8 mouse cellular contexts compared by ENCODE assay signal in genomic region chr3:88685958-88686451, GRCm38 (mm10). TPM values are rescaled to one million over a fixed set of nuclear protein-coding genes. Genes with fewer than 3 reads are reported as not detected.
DNase-seq lines count a peak whose midpoint lies in the region; ATAC-seq and TF ChIP-seq lines count a peak whose summit lies in the region.

No protein-coding gene starts in this region.

- DNase-seq in kidney, adult 9 months: no peak
- DNase-seq in Patski (ENCODE audit: low read depth, low spot score): no peak
- DNase-seq in embryonic facial prominence, embryonic 10.5 days (ENCODE audit: low spot score): peak; percentile 74
- peak; percentile 60 for DNase-seq in heart, postnatal 4 days
- peak; percentile 56 for DNase-seq in liver
- no peak for DNase-seq in Muller cell, postnatal 12 days (ENCODE audit: inconsistent ontology term)

- ATAC-seq in kidney, embryonic 14.5 days (ENCODE audit: low FRiP score, low TSS enrichment): peak; percentile 67
- peak; percentile 51 for ATAC-seq in Patski
- ATAC-seq in midbrain, embryonic 15.5 days (replicated peaks): peak; percentile 80

- H3K36me3 ChIP-seq in kidney, embryonic 14.5 days (ENCODE audit: control insufficient read depth, insufficient read depth, low read length): peaks cover 34% of the 10 kb centered on the region
- H3K36me3 ChIP-seq in embryonic facial prominence, embryonic 10.5 days (replicated peaks): peaks cover 43% of the 10 kb centered on the region
- peaks cover 18% of the 10 kb centered on the region for H3K36me3 ChIP-seq in midbrain, embryonic 15.5 days (replicated peaks)

- WGBS in kidney, embryonic 14.5 days: under 1% methylated on average over 43 of the region's 45 CpGs
- WGBS in embryonic facial prominence, embryonic 10.5 days: under 1% methylated on average over 45 of the region's 45 CpGs
- under 1% methylated on average over 45 of the region's 45 CpGs for WGBS in midbrain, embryonic 15.5 days

- TF ChIP-seq CTCF in Patski (IDR thresholded peaks at IDR 0.05): no peak

- CTCF ChIA-PET in Patski (lab: Charles Lee): interaction anchor here (0.8 to 2.3 kb wide), 4 partner anchors 10 to 53 kb away, joined by 3 to 11 read pairs (median 4); no protein-coding TSS in a partner anchor

- H3K27me3 ChIP-seq in kidney, embryonic 14.5 days (ENCODE audit: control insufficient read depth, insufficient read depth, low read length): no peaks in the 10 kb centered on the region
- H3K27me3 ChIP-seq in Patski: no peaks in the 10 kb centered on the region
- H3K27me3 ChIP-seq in embryonic facial prominence, embryonic 10.5 days (replicated peaks; ENCODE audit: low read depth, poor library complexity, severe bottlenecking): no peaks in the 10 kb centered on the region
- no peaks in the 10 kb centered on the region for H3K27me3 ChIP-seq in midbrain, embryonic 15.5 days (replicated peaks)

- peaks cover 7% of the 10 kb centered on the region; the same call in 1 of the 2 replicates for H3K4me1 ChIP-seq in kidney, embryonic 14.5 days (ENCODE audit: control insufficient read depth, insufficient read depth, low read length)
- H3K4me1 ChIP-seq in embryonic facial prominence, embryonic 10.5 days: peaks cover 15% of the 10 kb centered on the region
- H3K4me1 ChIP-seq in midbrain, embryonic 15.5 days: peaks cover 25% of the 10 kb centered on the region

- H3K4me3 ChIP-seq in kidney, embryonic 14.5 days (ENCODE audit: low read length): peak overlapping the region; percentile 99
- H3K4me3 ChIP-seq in embryonic facial prominence, embryonic 10.5 days: peak overlapping the region; percentile 99
- H3K4me3 ChIP-seq in midbrain, embryonic 15.5 days: peak overlapping the region; percentile 79

- H3K4me2 ChIP-seq in kidney, embryonic 14.5 days (replicated peaks; ENCODE audit: low read depth, low read length): peak overlapping the region; percentile 94
- peak overlapping the region; percentile 80 for H3K4me2 ChIP-seq in midbrain, embryonic 15.5 days

- peak overlapping the region; percentile 99 for H3K9ac ChIP-seq in kidney, embryonic 14.5 days (ENCODE audit: low read depth, low read length)
- peak overlapping the region; percentile 84 for H3K9ac ChIP-seq in midbrain, embryonic 15.5 days

- H3K9me3 ChIP-seq in kidney, embryonic 14.5 days (ENCODE audit: control insufficient read depth, low read length): no peaks in the 10 kb centered on the region
- H3K9me3 ChIP-seq in embryonic facial prominence, embryonic 10.5 days: no peaks in the 10 kb centered on the region
- H3K9me3 ChIP-seq in midbrain, embryonic 15.5 days: no peaks in the 10 kb centered on the region

- POLR2A ChIA-PET in Patski (lab: Charles Lee): interaction anchor here (0.7 to 1.3 kb wide), 6 partner anchors 10 to 70 kb away, joined by 3 to 5 read pairs (median 3); no protein-coding TSS in a partner anchor

- peak overlapping the region; percentile 98 for H3K27ac ChIP-seq in kidney, embryonic 14.5 days (ENCODE audit: low read depth, low read length)
- peak overlapping the region; percentile 98 for H3K27ac ChIP-seq in embryonic facial prominence, embryonic 10.5 days (replicated peaks)
- peak overlapping the region; percentile 95 for H3K27ac ChIP-seq in midbrain, embryonic 15.5 days

- in situ Hi-C loops in Patski (cut with MboI; ENCODE audit: low pct_unique_long_range_greater_than_20kb): loop anchor here (25.0 kb wide), 1 partner anchor 526 kb away; the partner anchor contains the start of genes Gba and Thbs3

RNA-seq across cellular contexts. Expression of gene Khdc4, which starts 0.4 kb away (rescaled TPM):
- 58.1 and 103 TPM in 2 replicates for polyA plus RNA-seq in kidney, embryonic 14.5 days (2014; fragmentation: Nextera tagmentation; extraction: Ambion mirVana)
- polyA plus RNA-seq in Patski (2021): 112 TPM
- 98.6 and 105 TPM in 2 replicates for polyA plus RNA-seq in embryonic facial prominence, embryonic 10.5 days (2016; fragmentation: Nextera tagmentation; extraction: Ambion mirVana)
- total RNA-seq in heart, postnatal 4 days (2021): 10 to 100 TPM; 44.9 to 49.2 TPM
- polyA plus RNA-seq in midbrain, embryonic 15.5 days (2015; fragmentation: Nextera tagmentation; extraction: Ambion mirVana): 88.9 and 92.9 TPM in 2 replicates

RNA-seq across cellular contexts. Expression of gene Rit1, which starts 30.6 kb away (rescaled TPM):
- polyA plus RNA-seq in kidney, embryonic 14.5 days (2014; fragmentation: Nextera tagmentation; extraction: Ambion mirVana): 44.7 and 46.4 TPM in 2 replicates
- polyA plus RNA-seq in Patski (2021): 82.7 TPM
- 32.9 and 33.4 TPM in 2 replicates for polyA plus RNA-seq in embryonic facial prominence, embryonic 10.5 days (2016; fragmentation: Nextera tagmentation; extraction: Ambion mirVana)
- total RNA-seq in heart, postnatal 4 days (2021): 10 to 100 TPM; 43.4 to 48.0 TPM
- polyA plus RNA-seq in midbrain, embryonic 15.5 days (2015; fragmentation: Nextera tagmentation; extraction: Ambion mirVana): 62.0 and 64.0 TPM in 2 replicates

RNA-seq across cellular contexts. Expression of gene Rxfp4, which starts 33.1 kb away (rescaled TPM):
- not detected in 2 replicates for polyA plus RNA-seq in kidney, embryonic 14.5 days (2014; fragmentation: Nextera tagmentation; extraction: Ambion mirVana)
- not detected for polyA plus RNA-seq in Patski (2021)
- not detected in 2 replicates for polyA plus RNA-seq in embryonic facial prominence, embryonic 10.5 days (2016; fragmentation: Nextera tagmentation; extraction: Ambion mirVana)
- under 1 TPM in 1 of 2 experiments, not detected in 1; 0.20 TPM for total RNA-seq in heart, postnatal 4 days (2021)
- polyA plus RNA-seq in midbrain, embryonic 15.5 days (2015; fragmentation: Nextera tagmentation; extraction: Ambion mirVana): not detected in 2 replicates

Comparison
In these comparisons a context has a peak if more than half of its experiments do, and no peak if none do; other contexts are left out.
1. DNase-seq: peak in embryonic facial prominence, embryonic 10.5 days (single experiment), heart, postnatal 4 days (single experiment) and liver (single experiment); none in kidney, adult 9 months (single experiment), Patski (single experiment) and Muller cell, postnatal 12 days (single experiment).
2. Peak in every context shown above with its lines, with median percentiles within 50 percentile points of each other: ATAC-seq, H3K27ac ChIP-seq and H3K4me3 ChIP-seq.